9 mouse cellular contexts compared by ENCODE assay signal in genomic region chr8:111550002-111550870, GRCm38 (mm10). TPM values are rescaled to one million over a fixed set of nuclear protein-coding genes. Genes with fewer than 3 reads are reported as not detected.
DNase-seq lines count a peak whose midpoint lies in the region; ATAC-seq and TF ChIP-seq lines count a peak whose summit lies in the region.
"Had no signal": no experiment of that assay in that cellular context is flagged by ENCODE, and none has a peak within 500 bp of the region (broad histone marks: within the 10 kb centered on the region; RNA-seq: fewer than 3 reads in every experiment).

No protein-coding gene starts in this region.

- peak overlapping the region; percentile 18; the same call in 1 of the 2 replicates for H3K4me2 ChIP-seq in liver, postnatal 0 days (ENCODE audit: low read depth, low read length)
- H3K4me2 ChIP-seq: neural tube, embryonic 12.5 days had no signal

- no peaks in the 10 kb centered on the region for H3K9me3 ChIP-seq in liver, postnatal 0 days (ENCODE audit: low read length)
- H3K9me3 ChIP-seq: neural tube, embryonic 12.5 days had no signal

- no peak for DNase-seq in gastrocnemius, adult 2 months
- DNase-seq in gastrocnemius, adult 8-10 months (ENCODE audit: low spot score in 2 of 2): no peak
- no peak for DNase-seq in liver, postnatal 0 days
- DNase-seq in right cerebral cortex, postnatal 10 days (ENCODE audit: low spot score in 2 of 2): no peak
- DNase-seq in left cerebral cortex, postnatal 14 days (ENCODE audit: low spot score in 2 of 2): no peak
- DNase-seq in embryo, embryonic 9.5 days (ENCODE audit: extremely low spot score): no peak

- H3K36me3 ChIP-seq in liver, postnatal 0 days (replicated peaks; ENCODE audit: insufficient read depth, low read length): 0 out of 2 replicates have a peak, but pooled peaks cover 2% of the 10 kb centered on the region
- H3K36me3 ChIP-seq: neural tube, embryonic 12.5 days had no signal

- H3K4me1 ChIP-seq in liver, postnatal 0 days (ENCODE audit: insufficient read depth): peaks cover 15% of the 10 kb centered on the region

- no peaks in the 10 kb centered on the region for H3K27me3 ChIP-seq in liver, postnatal 0 days (ENCODE audit: insufficient read depth, low read length)
- H3K27me3 ChIP-seq: neural tube, embryonic 12.5 days had no signal

- peak overlapping the region; percentile 58 for H3K27ac ChIP-seq in gastrocnemius, adult 2 months
- 0 out of 2 replicates have a peak overlapping the region, but pooled peaks have one; percentile 53 for H3K27ac ChIP-seq in liver, postnatal 0 days (ENCODE audit: low read depth)
- H3K27ac ChIP-seq: neural tube, embryonic 12.5 days had no signal

- no peak overlapping the region for H3K9ac ChIP-seq in liver, postnatal 0 days (replicated peaks)
- H3K9ac ChIP-seq: neural tube, embryonic 12.5 days had no signal

- peak; percentile 27 for ATAC-seq in activated CD4-positive, CD25-positive, alpha-beta regulatory T cell, adult 4 months
- peak; percentile 36 to 42; a peak in 3 of 4 replicates for ATAC-seq in hematopoietic stem cell, adult 5-6 weeks (replicated peaks in 1 of 2; ENCODE audit: insufficient read depth in 1 of 2, low FRiP score in 2 of 2, low TSS enrichment in 1 of 2, low read depth in 1 of 2, poor library complexity in 2 of 2, severe bottlenecking in 2 of 2)
- ATAC-seq in liver, postnatal 0 days: no peak

- no peak for TF ChIP-seq CTCF in gastrocnemius, adult 2 months (IDR thresholded peaks at IDR 0.05)
- no peak for TF ChIP-seq CTCF in liver, postnatal 0 days (IDR thresholded peaks at IDR 0.05; ENCODE audit: low read depth)

- no peak for TF ChIP-seq EP300 in liver, postnatal 0 days (IDR thresholded peaks at IDR 0.05; ENCODE audit: low read depth)

- intact Hi-C loops in gastrocnemius, adult 2 months (cut with DNase I): loop anchor here (2.0 kb wide), 1 partner anchor 13 kb away; the partner anchor contains the start of gene Znrf1
- intact Hi-C loops in left cerebral cortex, postnatal 14 days (cut with DNase I): no loop called here

- peak overlapping the region; percentile 43 for H3K4me3 ChIP-seq in gastrocnemius, adult 2 months
- no peak overlapping the region for H3K4me3 ChIP-seq in liver, postnatal 0 days (ENCODE audit: low read depth, low read length)
- H3K4me3 ChIP-seq: neural tube, embryonic 12.5 days had no signal

- 57% methylated on average over 9 of the region's 9 CpGs for WGBS in liver, postnatal 0 days (ENCODE audit: insufficient replicate concordance)

RNA-seq across cellular contexts. Expression of gene Znrf1, which starts 14.3 kb away (rescaled TPM):
- 10 to 100 TPM; 58.6 to 69.8 TPM for total RNA-seq in gastrocnemius, adult 2 months (2021)
- total RNA-seq in gastrocnemius, adult 8-10 months (2022): 10 to 100 TPM; 67.2 to 71.6 (median 70.7) TPM
- 10 to 100 TPM; 31.6 to 41.8 TPM for polyA plus RNA-seq in activated CD4-positive, CD25-positive, alpha-beta regulatory T cell, adult 4 months (2017; shearing (Covaris generic))
- total RNA-seq in hematopoietic stem cell, adult 5-6 weeks (2017): 57.9 and 116 TPM in 2 replicates
- polyA plus RNA-seq in liver, postnatal 0 days (2015; fragmentation: Nextera tagmentation; extraction: Ambion mirVana): 6.3 and 7.2 TPM in 2 replicates
- total RNA-seq in left cerebral cortex, postnatal 14 days (2021): 100 to 1,000 TPM; 157 to 170 TPM

RNA-seq across cellular contexts. Expression of gene Wdr59, which starts 28.3 kb away (rescaled TPM):
- 1 to 10 TPM; 7.9 to 8.2 TPM for total RNA-seq in gastrocnemius, adult 2 months (2021)
- 1 to 10 TPM; 7.9 to 9.0 (median 8.6) TPM for total RNA-seq in gastrocnemius, adult 8-10 months (2022)
- polyA plus RNA-seq in activated CD4-positive, CD25-positive, alpha-beta regulatory T cell, adult 4 months (2017; shearing (Covaris generic)): 1 to 10 TPM; 4.2 to 4.5 TPM
- total RNA-seq in hematopoietic stem cell, adult 5-6 weeks (2017): 3.9 and 5.6 TPM in 2 replicates
- polyA plus RNA-seq in liver, postnatal 0 days (2015; fragmentation: Nextera tagmentation; extraction: Ambion mirVana): 0.77 and 0.92 TPM in 2 replicates
- 10 to 100 TPM; 19.4 to 20.5 TPM for total RNA-seq in left cerebral cortex, postnatal 14 days (2021)
